Mouse (Mus musculus) c-Kit-positive CD71-positive TER-119-negative erythroid progenitor cells, embryonic 14.5 days (primary cell): ENCODE results near the gene Gab2.

Experiments used
- DNase-seq: peaks from one replicate; pipeline ENCODE4 v3.0.0-alpha.2; 2013; ENCODE audit warnings: low read depth

The Gab2 gene

GRCm38 (mm10) chr7:97251638-97252037 lies 170.3 kb downstream of the Gab2 start:
- DNase-seq = no peak

- DNase-seq = no peak
Measured at GRCm38 (mm10) chr7:97262541-97262940, 181.2 kb downstream of the Gab2 start.

GRCm38 (mm10) chr7:97270367-97270766 lies 189.0 kb downstream of the Gab2 start:
- DNase-seq = peak; percentile 47

- DNase-seq = no peak
Measured at GRCm38 (mm10) chr7:97271068-97271467, 189.7 kb downstream of the Gab2 start.

- DNase-seq = no peak
Measured at GRCm38 (mm10) chr7:97296986-97297385, 215.6 kb downstream of the Gab2 start.

GRCm38 (mm10) chr7:97297466-97297865 lies 216.1 kb downstream of the Gab2 start:
- DNase-seq = peak; percentile 74

- no peak for DNase-seq
Measured at GRCm38 (mm10) chr7:97298279-97298678, 216.9 kb downstream of the Gab2 start.

GRCm38 (mm10) chr7:97298943-97299342 lies 217.6 kb downstream of the Gab2 start:
- DNase-seq = no peak

- no peak for DNase-seq
Measured at GRCm38 (mm10) chr7:97300914-97301313, 219.5 kb downstream of the Gab2 start.

- no peak for DNase-seq
Measured at GRCm38 (mm10) chr7:97301321-97301720, 219.9 kb downstream of the Gab2 start.

- no peak for DNase-seq
Measured at GRCm38 (mm10) chr7:97302261-97302660, 220.9 kb downstream of the Gab2 start.

- DNase-seq = no peak
Measured at GRCm38 (mm10) chr7:97302876-97303275, 221.5 kb downstream of the Gab2 start.

GRCm38 (mm10) chr7:97303614-97304013 lies 222.2 kb downstream of the Gab2 start:
- DNase-seq = no peak

GRCm38 (mm10) chr7:97304471-97304870 lies 223.1 kb downstream of the Gab2 start:
- DNase-seq = no peak

GRCm38 (mm10) chr7:97305206-97305605 lies 223.8 kb downstream of the Gab2 start:
- no peak for DNase-seq

- no peak for DNase-seq
Measured at GRCm38 (mm10) chr7:97306813-97307212, 225.4 kb downstream of the Gab2 start.

- DNase-seq = no peak
Measured at GRCm38 (mm10) chr7:97307546-97307945, 226.2 kb downstream of the Gab2 start.

GRCm38 (mm10) chr7:97309461-97310340 lies 228.3 kb downstream of the Gab2 start:
- DNase-seq = no peak

- no peak for DNase-seq
Measured at GRCm38 (mm10) chr7:97310341-97310635, 228.9 kb downstream of the Gab2 start.

GRCm38 (mm10) chr7:97311620-97312019 lies 230.2 kb downstream of the Gab2 start:
- no peak for DNase-seq

- no peak for DNase-seq
Measured at GRCm38 (mm10) chr7:97312196-97312595, 230.8 kb downstream of the Gab2 start.

GRCm38 (mm10) chr7:97312856-97313255 lies 231.5 kb downstream of the Gab2 start:
- DNase-seq = no peak

GRCm38 (mm10) chr7:97313364-97313995 lies 232.1 kb downstream of the Gab2 start:
- no peak for DNase-seq

- DNase-seq = no peak
Measured at GRCm38 (mm10) chr7:97314646-97315045, 233.3 kb downstream of the Gab2 start.
